Mouse (Mus musculus) intestine, embryonic 16.5 days (tissue): ENCODE data around the gene Tmem198. TPM values are rescaled to one million over a fixed set of nuclear protein-coding genes. Genes with fewer than 3 reads are reported as not detected.
A peak's percentile ranks its signal among the peaks of the same experiment; 100 is the strongest.

ENCODE experiments used
- ATAC-seq: fragments of 200-750 bp; cut with Nextera tagmentation; 2 replicates; pipeline ENCODE4 v1.8.0; 2017; ENCODE audit warnings: moderate TSS enrichment, moderate library complexity
- H3K27ac ChIP-seq: fragments of 300-500 bp; sonication (generic); 2 replicates; pipeline ENCODE4 v1.5.1; 2014; ENCODE audit warnings: mild to moderate bottlenecking, low read length
- H3K27me3 ChIP-seq: fragments of 300-500 bp; sonication (generic); replicated peaks from 2 replicates; pipeline ENCODE4 v1.6.1; 2014; ENCODE audit warnings: low read length, control low read depth, mixed read lengths; ENCODE audit not compliant: control insufficient read depth, insufficient read depth
- H3K36me3 ChIP-seq: fragments of 300-500 bp; sonication (generic); 2 replicates; pipeline ENCODE4 v1.6.1; 2014; ENCODE audit warnings: low read length, control low read depth; ENCODE audit not compliant: control insufficient read depth, insufficient read depth
- H3K4me1 ChIP-seq: fragments of 300-500 bp; sonication (generic); 2 replicates; pipeline ENCODE4 v1.6.1; 2014; ENCODE audit warnings: low read length, control low read depth, mixed read lengths; ENCODE audit not compliant: control insufficient read depth, insufficient read depth
- H3K4me2 ChIP-seq: fragments of 300-500 bp; sonication (generic); 2 replicates; pipeline ENCODE4 v1.6.1; 2014; ENCODE audit warnings: low read depth, low read length, control low read depth
- H3K4me3 ChIP-seq: fragments of 300-500 bp; sonication (generic); 2 replicates; pipeline ENCODE4 v1.5.1; 2014; ENCODE audit warnings: mild to moderate bottlenecking, low read length
- H3K9ac ChIP-seq: fragments of 300-500 bp; sonication (generic); 2 replicates; pipeline ENCODE4 v1.6.1; 2014; ENCODE audit warnings: low read depth, low read length
- H3K9me3 ChIP-seq: fragments of 300-500 bp; sonication (generic); 2 replicates; pipeline ENCODE4 v1.6.1; 2016; ENCODE audit warnings: low read length, control low read depth; ENCODE audit not compliant: control insufficient read depth
- WGBS: fragments of 180-500 bp; shearing (Covaris S2); extraction: QIAGEN DNeasy Blood & Tissue Kit; methylation state at CpG from one replicate; pipeline ENCODE4 v1.1.7; 2014; 5-methylcytosine and 5-hydroxymethylcytosine counted together
- polyA plus RNA-seq: library from polyadenylated mRNA; unstranded; fragments of >200 nt; fragmentation: Nextera tagmentation; extraction: Ambion mirVana; gene quantifications from 2 replicates; pipeline ENCODE4 v1.2.1, GENCODE M21; 2015

Tmem198 gene
- polyA plus RNA-seq, 1 experiment from 2014 or later = 1.5 TPM

- H3K27me3 ChIP-seq = peaks cover 36% of the 10 kb centered on the region
- H3K4me1 ChIP-seq = peaks cover 39% of the 10 kb centered on the region
- no peak overlapping the region for H3K27ac ChIP-seq
- H3K4me2 ChIP-seq = no peak overlapping the region
- H3K9me3 ChIP-seq = no peaks in the 10 kb centered on the region
- no peak overlapping the region for H3K9ac ChIP-seq
- no peak overlapping the region for H3K4me3 ChIP-seq
- ATAC-seq = no peak
- 0 out of 2 replicates have a peak, but pooled peaks cover 5% of the 10 kb centered on the region for H3K36me3 ChIP-seq
- 57% methylated on average over 3 of the region's 3 CpGs for WGBS
Measured at GRCm38 (mm10) chr1:75444208-75444607, 35.1 kb upstream of the Tmem198 start.

- Histone ChIP-seq H3K4me1 (peaks cover 45% of the 10 kb centered on the region), H3K27ac (no peak overlapping the region), H3K27me3 (peaks cover 46% of the 10 kb centered on the region), H3K4me2 (no peak overlapping the region), H3K4me3 (no peak overlapping the region), H3K9me3 (no peaks in the 10 kb centered on the region), H3K9ac (no peak overlapping the region), H3K36me3 (0 out of 2 replicates have a peak, but pooled peaks cover 5% of the 10 kb centered on the region)
- 21% methylated on average over 9 of the region's 9 CpGs for WGBS
- ATAC-seq = 0 out of 2 replicates have a peak, but pooled peaks have one; percentile 7
Measured at GRCm38 (mm10) chr1:75445141-75445701, 34.1 kb upstream of the Tmem198 start.

GRCm38 (mm10) chr1:75445751-75446611 lies 33.4 kb upstream of the Tmem198 start:
- peaks cover 54% of the 10 kb centered on the region for H3K27me3 ChIP-seq
- no peaks in the 10 kb centered on the region for H3K36me3 ChIP-seq
- peak overlapping the region; percentile 38 for H3K9ac ChIP-seq
- H3K9me3 ChIP-seq = no peaks in the 10 kb centered on the region
- H3K27ac ChIP-seq = no peak overlapping the region; the same call in 1 of the 2 replicates
- H3K4me1 ChIP-seq = peaks cover 52% of the 10 kb centered on the region
- peak overlapping the region; percentile 11; the same call in 1 of the 2 replicates for H3K4me3 ChIP-seq
- peak overlapping the region; percentile 34 for H3K4me2 ChIP-seq
- 1% methylated on average over 22 of the region's 22 CpGs for WGBS
- peak; percentile 61 for ATAC-seq

GRCm38 (mm10) chr1:75446656-75447055 lies 32.7 kb upstream of the Tmem198 start:
- H3K27me3 ChIP-seq = peaks cover 61% of the 10 kb centered on the region
- ATAC-seq = peak; percentile 20
- H3K4me3 ChIP-seq = peak overlapping the region; percentile 2; the same call in 1 of the 2 replicates

GRCm38 (mm10) chr1:75447265-75448051 lies 31.9 kb upstream of the Tmem198 start:
- Histone ChIP-seq H3K4me3 (peak overlapping the region; percentile 22; the same call in 1 of the 2 replicates), H3K36me3 (no peaks in the 10 kb centered on the region), H3K9ac (peak overlapping the region; percentile 57), H3K9me3 (no peaks in the 10 kb centered on the region), H3K27ac (no peak overlapping the region), H3K4me1 (peaks cover 52% of the 10 kb centered on the region), H3K4me2 (peak overlapping the region; percentile 37), H3K27me3 (peaks cover 67% of the 10 kb centered on the region)
- 6% methylated on average over 10 of the region's 10 CpGs for WGBS
- no peak for ATAC-seq

More at GRCm38 (mm10) chr1:75446656-75447055, 32.7 kb upstream of the Tmem198 start:
- 0 out of 2 replicates have a peak overlapping the region, but pooled peaks have one; percentile 23 for H3K4me2 ChIP-seq
- WGBS = 6% methylated on average over 20 of the region's 20 CpGs
- no peaks in the 10 kb centered on the region for H3K9me3 ChIP-seq
- no peaks in the 10 kb centered on the region for H3K36me3 ChIP-seq
- H3K27ac ChIP-seq = no peak overlapping the region; the same call in 1 of the 2 replicates
- H3K9ac ChIP-seq = no peak overlapping the region; the same call in none of the 2 replicates
- H3K4me1 ChIP-seq = peaks cover 52% of the 10 kb centered on the region

- H3K4me3 ChIP-seq = no peak overlapping the region
- H3K9me3 ChIP-seq = no peaks in the 10 kb centered on the region
- no peak for ATAC-seq
- H3K4me2 ChIP-seq = peak overlapping the region; percentile 9; the same call in 1 of the 2 replicates
- peaks cover 71% of the 10 kb centered on the region for H3K27me3 ChIP-seq
- H3K27ac ChIP-seq = no peak overlapping the region
- H3K9ac ChIP-seq = peak overlapping the region; percentile 57
- H3K4me1 ChIP-seq = peaks cover 52% of the 10 kb centered on the region
- no peaks in the 10 kb centered on the region for H3K36me3 ChIP-seq
- 5% methylated on average over 7 of the region's 7 CpGs for WGBS
Measured at GRCm38 (mm10) chr1:75448052-75448431, 31.3 kb upstream of the Tmem198 start.

- no peak overlapping the region for H3K27ac ChIP-seq
- H3K4me2 ChIP-seq = no peak overlapping the region
- no peaks in the 10 kb centered on the region for H3K9me3 ChIP-seq
- no peak overlapping the region for H3K4me3 ChIP-seq
- H3K4me1 ChIP-seq = peaks cover 52% of the 10 kb centered on the region
- peaks cover 71% of the 10 kb centered on the region for H3K27me3 ChIP-seq
- H3K36me3 ChIP-seq = no peaks in the 10 kb centered on the region
- no peak for ATAC-seq
- no peak overlapping the region for H3K9ac ChIP-seq
- WGBS = 3% methylated on average over 14 of the region's 14 CpGs
Measured at GRCm38 (mm10) chr1:75448937-75449336, 30.4 kb upstream of the Tmem198 start.

GRCm38 (mm10) chr1:75449377-75450135 lies 29.8 kb upstream of the Tmem198 start:
- peak overlapping the region; percentile 26; the same call in 1 of the 2 replicates for H3K4me3 ChIP-seq
- H3K27ac ChIP-seq = no peak overlapping the region
- peak overlapping the region; percentile 54; the same call in 1 of the 2 replicates for H3K9ac ChIP-seq
- ATAC-seq = no peak
- WGBS = 13% methylated on average over 8 of the region's 8 CpGs
- H3K4me1 ChIP-seq = peaks cover 52% of the 10 kb centered on the region
- peaks cover 68% of the 10 kb centered on the region for H3K27me3 ChIP-seq
- H3K36me3 ChIP-seq = no peaks in the 10 kb centered on the region
- no peaks in the 10 kb centered on the region for H3K9me3 ChIP-seq
- peak overlapping the region; percentile 47; the same call in 1 of the 2 replicates for H3K4me2 ChIP-seq
